Comparison of ENCODE assay signal across 11 mouse cellular contexts in the genomic region with DNA sequence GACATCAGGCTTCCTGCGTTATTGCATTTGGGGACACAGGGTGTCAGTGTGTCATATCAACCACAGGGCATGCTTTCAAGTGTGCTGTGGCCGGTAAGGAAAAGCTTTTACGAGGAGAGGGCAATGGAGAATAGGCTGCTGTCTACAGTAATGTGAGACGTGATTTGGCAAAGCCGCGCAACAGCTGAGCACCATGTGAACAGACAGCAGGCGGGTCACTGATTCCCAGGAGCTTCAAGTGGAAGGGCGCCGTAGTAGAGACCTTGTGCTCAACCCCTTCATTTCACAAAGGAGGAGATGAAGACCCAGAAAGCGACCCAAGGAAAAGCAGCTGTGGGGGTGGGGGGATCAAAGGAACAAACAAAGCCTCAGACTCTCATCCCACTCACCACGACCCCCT.
DNase-seq lines count a peak whose midpoint lies in the region; ATAC-seq and TF ChIP-seq lines count a peak whose summit lies in the region.
"Had no signal": no experiment of that assay in that cellular context is flagged by ENCODE, and none has a peak within 500 bp of the region (broad histone marks: within the 10 kb centered on the region; RNA-seq: fewer than 3 reads in every experiment).

No protein-coding gene starts in this region.

- no peak overlapping the region for H3K27ac ChIP-seq in neural tube, embryonic 11.5 days (ENCODE audit: low read depth, low read length)
- H3K27ac ChIP-seq in hindbrain, postnatal 0 days: no peak overlapping the region

- no peaks in the 10 kb centered on the region for H3K27me3 ChIP-seq in neural tube, embryonic 11.5 days (ENCODE audit: control insufficient read depth, insufficient read depth, low read length)
- no peaks in the 10 kb centered on the region for H3K27me3 ChIP-seq in hindbrain, postnatal 0 days (ENCODE audit: insufficient read depth, low read length)

- no peak overlapping the region for H3K9ac ChIP-seq in neural tube, embryonic 11.5 days (ENCODE audit: low read length)
- no peak overlapping the region for H3K9ac ChIP-seq in hindbrain, postnatal 0 days (replicated peaks; ENCODE audit: low read length)

- H3K4me3 ChIP-seq in neural tube, embryonic 11.5 days (ENCODE audit: low read depth, low read length): no peak overlapping the region
- H3K4me3 ChIP-seq in hindbrain, postnatal 0 days (ENCODE audit: low read length): no peak overlapping the region

- ATAC-seq in neural tube, embryonic 11.5 days (ENCODE audit: insufficient read depth, low FRiP score, low TSS enrichment): no peak
- peak; percentile 58 for ATAC-seq in hindbrain, postnatal 0 days
- ATAC-seq: CD4-positive, CD25-positive, alpha-beta regulatory T cell, adult 4 months had no signal

- no peaks in the 10 kb centered on the region for H3K4me1 ChIP-seq in neural tube, embryonic 11.5 days (ENCODE audit: control insufficient read depth, insufficient read depth, low read length)
- H3K4me1 ChIP-seq in hindbrain, postnatal 0 days (ENCODE audit: insufficient read depth, low read length): peaks cover 9% of the 10 kb centered on the region

- H3K4me2 ChIP-seq in neural tube, embryonic 11.5 days (ENCODE audit: low read depth): no peak overlapping the region
- H3K4me2 ChIP-seq in hindbrain, postnatal 0 days (ENCODE audit: low read depth, low read length): no peak overlapping the region

- DNase-seq in heart, postnatal 10 days: peak; percentile 36 to 44
- no peak for DNase-seq in heart, postnatal 25 days (ENCODE audit: low spot score)
- peak; percentile 26 for DNase-seq in neural tube, embryonic 11.5 days (ENCODE audit: low spot score)
- no peak for DNase-seq in neural tube, embryonic 10.5 days (ENCODE audit: extremely low spot score, low spot score)
- peak; percentile 49 for DNase-seq in hindbrain, postnatal 0 days (ENCODE audit: low spot score)
- no peak for DNase-seq in adrenal gland, adult 8-10 months
- DNase-seq in cerebellum, adult 11 months: no peak
- DNase-seq in ovary, postnatal 10 days (ENCODE audit: low spot score): no peak
- DNase-seq: lung, postnatal 14 days; right cerebral cortex, postnatal 25 days had no signal

- no peaks in the 10 kb centered on the region for H3K9me3 ChIP-seq in neural tube, embryonic 11.5 days (ENCODE audit: control insufficient read depth, low read length)
- H3K9me3 ChIP-seq in hindbrain, postnatal 0 days (ENCODE audit: low read length): no peaks in the 10 kb centered on the region

- intact Hi-C loops in heart, postnatal 10 days (cut with DNase I): no loop called here
- intact Hi-C loops in heart, postnatal 25 days (cut with DNase I): no loop called here

- H3K36me3 ChIP-seq in neural tube, embryonic 11.5 days (ENCODE audit: control insufficient read depth, insufficient read depth, low read length): no peaks in the 10 kb centered on the region
- H3K36me3 ChIP-seq in hindbrain, postnatal 0 days (ENCODE audit: insufficient read depth, low read length): no peaks in the 10 kb centered on the region

- no peak for TF ChIP-seq CTCF in hindbrain, postnatal 0 days (IDR thresholded peaks at IDR 0.05; ENCODE audit: low read depth)

- 80% methylated on average over 11 of the region's 11 CpGs for WGBS in neural tube, embryonic 11.5 days
- WGBS in hindbrain, postnatal 0 days: 46% methylated on average over 11 of the region's 11 CpGs

Comparison
In these comparisons a context has a peak if more than half of its experiments do, and no peak if none do; other contexts are left out.
1. DNase-seq: peak in heart, postnatal 10 days (2 of 2), neural tube, embryonic 11.5 days (single experiment) and hindbrain, postnatal 0 days (single experiment); none in heart, postnatal 25 days (single experiment), neural tube, embryonic 10.5 days (single experiment), adrenal gland, adult 8-10 months (single experiment), cerebellum, adult 11 months (single experiment) and ovary, postnatal 10 days (single experiment).